Mouse (Mus musculus) G1E (cell line): ENCODE measurements at regions not wholly inside any gene's neighbourhood (a gene's known extent, or its start where the extent isn't known, plus 50 kb on each side); places are given as distances from the start of the nearest gene placed in this dataset.

Source experiments
- CTCF ChIP-seq: IDR thresholded peaks from 2 replicates; pipeline ENCODE4 v1.5.1; 2012; ENCODE audit warnings: low read depth, low read length, inconsistent platforms, mixed read lengths
- GATA1 ChIP-seq: IDR thresholded peaks from 2 replicates; pipeline ENCODE4 v1.6.1; 2012; ENCODE audit warnings: borderline replicate concordance, low read length, inconsistent platforms, mixed read lengths

DNA sequence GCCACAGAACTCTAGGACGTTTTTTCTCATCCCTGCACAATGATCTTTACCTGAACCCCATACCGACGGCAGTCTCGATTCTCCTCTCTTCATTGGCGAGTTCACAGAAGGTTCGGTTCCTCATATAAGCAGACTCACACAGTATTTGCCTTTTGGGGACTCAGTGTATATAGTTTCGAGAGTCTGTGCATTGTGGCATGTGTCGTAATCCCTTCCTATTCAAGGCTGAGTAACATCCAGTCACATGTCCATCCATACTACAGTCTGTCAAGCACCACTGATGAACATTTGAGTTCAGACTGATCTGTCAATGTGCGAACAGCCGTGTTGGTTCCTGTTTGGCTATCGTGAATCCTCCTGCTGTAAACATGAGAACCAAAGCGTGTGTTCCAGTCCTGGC, 156.6 kb downstream of the Tgfb2 start:
- TF ChIP-seq CTCF (no peak), GATA1 (no peak)
